Mouse (Mus musculus) forebrain, embryonic 13.5 days (tissue): Measurements from ENCODE around the gene Lrig1. TPM values are rescaled to one million over a fixed set of nuclear protein-coding genes. Genes with fewer than 3 reads are reported as not detected.

Experiments used
- ATAC-seq: fragments of 200-750 bp; cut with Nextera tagmentation; 2 replicates; pipeline ENCODE4 v1.8.0; 2017
- H3K27ac ChIP-seq: fragments of 300-500 bp; sonication (generic); 2 replicates; pipeline ENCODE4 v1.5.1; 2015; ENCODE audit warnings: inconsistent platforms, mild to moderate bottlenecking, moderate library complexity
- H3K27me3 ChIP-seq: fragments of 300-500 bp; sonication (generic); 2 replicates; pipeline ENCODE4 v1.6.1; 2015; ENCODE audit warnings: mild to moderate bottlenecking, inconsistent platforms
- H3K36me3 ChIP-seq: fragments of 300-500 bp; sonication (generic); 2 replicates; pipeline ENCODE4 v1.6.1; 2015; ENCODE audit warnings: mild to moderate bottlenecking, inconsistent platforms; ENCODE audit not compliant: poor library complexity, severe bottlenecking
- H3K4me1 ChIP-seq: fragments of 300-500 bp; sonication (generic); 2 replicates; pipeline ENCODE4 v1.6.1; 2015; ENCODE audit warnings: inconsistent platforms
- H3K4me2 ChIP-seq: fragments of 300-500 bp; sonication (generic); 2 replicates; pipeline ENCODE4 v1.6.1; 2015; ENCODE audit warnings: inconsistent platforms, mild to moderate bottlenecking, moderate library complexity
- H3K4me3 ChIP-seq: fragments of 300-500 bp; sonication (generic); 2 replicates; pipeline ENCODE4 v1.5.1; 2015; ENCODE audit warnings: mild to moderate bottlenecking, inconsistent platforms
- H3K9ac ChIP-seq: fragments of 300-500 bp; sonication (generic); 2 replicates; pipeline ENCODE4 v1.6.1; 2015; ENCODE audit warnings: mild to moderate bottlenecking, inconsistent platforms
- H3K9me3 ChIP-seq: fragments of 300-500 bp; sonication (generic); replicated peaks from 2 replicates; pipeline ENCODE4 v1.6.1; 2016; ENCODE audit warnings: inconsistent platforms
- WGBS: fragments of 180-500 bp; shearing (Covaris S2); methylation state at CpG from one replicate; pipeline ENCODE4 v1.1.7; 2015; 5-methylcytosine and 5-hydroxymethylcytosine counted together
- polyA plus RNA-seq: library from polyadenylated mRNA; unstranded; fragments of >200 nt; fragmentation: Nextera tagmentation; extraction: Ambion mirVana; gene quantifications from 2 replicates; pipeline ENCODE4 v1.2.1, GENCODE M21; 2015

Gene Lrig1
- polyA plus RNA-seq, 1 experiment from 2014 or later = 6.4 TPM

DNA sequence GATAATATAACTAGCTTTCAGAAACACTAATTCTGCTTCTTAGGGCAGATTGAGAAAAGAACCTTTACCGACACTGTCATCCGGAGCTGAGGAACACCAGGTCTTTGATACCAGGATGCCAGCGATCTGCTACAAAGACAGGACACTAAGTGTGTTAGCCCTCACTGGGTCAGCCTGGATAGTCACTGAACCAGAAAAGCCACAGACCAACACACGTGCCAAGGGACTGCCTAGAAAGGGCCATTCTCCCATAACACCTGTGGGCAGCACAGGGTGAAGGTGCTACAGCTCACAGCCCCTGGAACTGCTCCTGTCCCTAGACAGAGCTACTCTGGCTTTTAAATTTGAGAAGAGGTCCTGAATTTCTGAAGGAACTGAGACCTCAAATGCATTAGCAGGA, 32.8 kb downstream of the Lrig1 start:
- ATAC-seq = no peak
- Histone ChIP-seq H3K9ac (no peak overlapping the region), H3K4me2 (no peak overlapping the region), H3K27ac (0 out of 2 replicates have a peak overlapping the region, but pooled peaks have one; percentile 22), H3K27me3 (no peaks in the 10 kb centered on the region), H3K4me3 (no peak overlapping the region), H3K9me3 (no peaks in the 10 kb centered on the region), H3K36me3 (peaks cover 4% of the 10 kb centered on the region; the same call in 1 of the 2 replicates), H3K4me1 (peaks cover 64% of the 10 kb centered on the region)
- 59% methylated on average over 4 of the region's 4 CpGs for WGBS

DNA sequence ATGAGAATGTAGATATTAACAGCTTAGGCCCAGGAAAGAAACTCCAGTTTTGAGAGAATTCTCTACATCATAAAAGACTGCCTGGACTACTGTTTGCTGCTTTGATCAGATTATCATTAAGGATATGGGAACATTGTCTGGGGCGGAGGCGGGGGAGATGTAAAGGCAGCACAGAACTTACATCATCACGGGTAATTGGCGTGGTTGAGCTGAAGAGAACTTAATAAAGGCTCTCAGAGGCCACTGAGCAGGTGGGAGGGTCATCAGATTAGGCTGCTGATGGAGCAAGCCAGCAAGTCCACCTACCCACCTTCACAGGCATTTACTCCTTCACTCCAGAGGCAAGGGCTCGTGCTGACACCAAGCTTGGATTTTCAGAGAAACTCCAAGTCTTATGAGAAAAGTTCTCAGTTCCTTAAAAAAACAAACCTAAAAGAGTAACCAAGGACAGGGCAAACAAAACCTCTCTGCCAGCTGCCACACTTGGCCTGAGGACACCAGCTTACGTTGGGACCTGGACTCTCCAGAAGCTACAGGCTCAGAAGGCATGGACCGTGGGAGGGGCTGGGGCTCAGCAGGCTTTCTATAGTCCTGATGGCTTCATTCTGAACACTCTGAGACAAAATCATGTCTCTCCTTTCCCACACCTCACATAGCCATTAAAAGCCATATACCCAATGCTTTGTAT, 33.4 kb downstream of the Lrig1 start:
- H3K36me3 ChIP-seq = peaks cover 4% of the 10 kb centered on the region; the same call in 1 of the 2 replicates
- H3K27me3 ChIP-seq = no peaks in the 10 kb centered on the region
- peaks cover 63% of the 10 kb centered on the region for H3K4me1 ChIP-seq
- no peak overlapping the region for H3K4me3 ChIP-seq
- H3K27ac ChIP-seq = no peak overlapping the region
- ATAC-seq = no peak
- H3K9ac ChIP-seq = no peak overlapping the region
- no peak overlapping the region for H3K4me2 ChIP-seq
- H3K9me3 ChIP-seq = no peaks in the 10 kb centered on the region
- 37% methylated on average over 7 of the region's 7 CpGs for WGBS

GRCm38 (mm10) chr6:94665677-94666076, 34.3 kb downstream of the Lrig1 start:
- H3K27me3 ChIP-seq = no peaks in the 10 kb centered on the region
- WGBS = 72% methylated on average over 1 of the region's 1 CpGs

GRCm38 (mm10) chr6:94665248-94665647, 34.7 kb downstream of the Lrig1 start:
- Histone ChIP-seq H3K27me3 (no peaks in the 10 kb centered on the region), H3K9ac (no peak overlapping the region), H3K4me2 (no peak overlapping the region), H3K36me3 (peaks cover 4% of the 10 kb centered on the region; the same call in 1 of the 2 replicates), H3K4me1 (peaks cover 54% of the 10 kb centered on the region), H3K9me3 (no peaks in the 10 kb centered on the region), H3K4me3 (no peak overlapping the region), H3K27ac (no peak overlapping the region)
- 81% methylated on average over 7 of the region's 7 CpGs for WGBS
- no peak for ATAC-seq

More at GRCm38 (mm10) chr6:94665677-94666076, 34.3 kb downstream of the Lrig1 start:
- Histone ChIP-seq H3K27ac (no peak overlapping the region), H3K36me3 (peaks cover 4% of the 10 kb centered on the region; the same call in 1 of the 2 replicates), H3K9me3 (no peaks in the 10 kb centered on the region), H3K4me1 (peaks cover 55% of the 10 kb centered on the region), H3K4me2 (no peak overlapping the region), H3K4me3 (no peak overlapping the region), H3K9ac (no peak overlapping the region)
- no peak for ATAC-seq

- no peak for ATAC-seq
- Histone ChIP-seq H3K36me3 (peaks cover 7% of the 10 kb centered on the region; the same call in 1 of the 2 replicates), H3K27me3 (no peaks in the 10 kb centered on the region), H3K27ac (no peak overlapping the region), H3K9me3 (no peaks in the 10 kb centered on the region), H3K9ac (no peak overlapping the region), H3K4me1 (peaks cover 42% of the 10 kb centered on the region), H3K4me2 (no peak overlapping the region), H3K4me3 (no peak overlapping the region)
- 86% methylated on average over 6 of the region's 6 CpGs for WGBS
Measured at GRCm38 (mm10) chr6:94664000-94664399, 36.0 kb downstream of the Lrig1 start.

GRCm38 (mm10) chr6:94661923-94662322, 38.0 kb downstream of the Lrig1 start:
- H3K4me2 ChIP-seq = no peak overlapping the region
- no peaks in the 10 kb centered on the region for H3K9me3 ChIP-seq
- no peak overlapping the region for H3K4me3 ChIP-seq
- no peak overlapping the region for H3K27ac ChIP-seq
- WGBS = 84% methylated on average over 9 of the region's 9 CpGs
- no peak overlapping the region for H3K9ac ChIP-seq
- no peak for ATAC-seq
- H3K27me3 ChIP-seq = no peaks in the 10 kb centered on the region
- H3K36me3 ChIP-seq = peaks cover 7% of the 10 kb centered on the region; the same call in 1 of the 2 replicates
- peaks cover 34% of the 10 kb centered on the region for H3K4me1 ChIP-seq

- Histone ChIP-seq H3K9ac (no peak overlapping the region), H3K36me3 (peaks cover 7% of the 10 kb centered on the region; the same call in 1 of the 2 replicates), H3K4me1 (peaks cover 34% of the 10 kb centered on the region), H3K4me2 (no peak overlapping the region), H3K9me3 (no peaks in the 10 kb centered on the region), H3K27ac (no peak overlapping the region), H3K4me3 (no peak overlapping the region), H3K27me3 (no peaks in the 10 kb centered on the region)
- WGBS = 95% methylated on average over 8 of the region's 8 CpGs
- ATAC-seq = no peak
Measured at GRCm38 (mm10) chr6:94661321-94661720, 38.6 kb downstream of the Lrig1 start.

- no peak overlapping the region for H3K27ac ChIP-seq
- no peak overlapping the region for H3K9ac ChIP-seq
- peaks cover 30% of the 10 kb centered on the region for H3K4me1 ChIP-seq
- 69% methylated on average over 4 of the region's 4 CpGs for WGBS
- no peak overlapping the region for H3K4me3 ChIP-seq
- H3K36me3 ChIP-seq = peaks cover 7% of the 10 kb centered on the region; the same call in 1 of the 2 replicates
- no peak for ATAC-seq
- no peak overlapping the region for H3K4me2 ChIP-seq
- no peaks in the 10 kb centered on the region for H3K27me3 ChIP-seq
- no peaks in the 10 kb centered on the region for H3K9me3 ChIP-seq
Measured at GRCm38 (mm10) chr6:94659886-94660333, 40.0 kb downstream of the Lrig1 start.

GRCm38 (mm10) chr6:94658136-94658480, 41.9 kb downstream of the Lrig1 start:
- no peak overlapping the region for H3K27ac ChIP-seq
- H3K9me3 ChIP-seq = no peaks in the 10 kb centered on the region
- H3K4me3 ChIP-seq = no peak overlapping the region
- H3K4me2 ChIP-seq = no peak overlapping the region
- H3K4me1 ChIP-seq = peaks cover 41% of the 10 kb centered on the region
- no peaks in the 10 kb centered on the region for H3K27me3 ChIP-seq
- H3K36me3 ChIP-seq = peaks cover 5% of the 10 kb centered on the region; the same call in 1 of the 2 replicates
- H3K9ac ChIP-seq = no peak overlapping the region
- ATAC-seq = no peak
- WGBS = 68% methylated on average over 6 of the region's 6 CpGs

GRCm38 (mm10) chr6:94657204-94658135, 42.5 kb downstream of the Lrig1 start:
- Histone ChIP-seq H3K4me3 (no peak overlapping the region), H3K27me3 (no peaks in the 10 kb centered on the region), H3K36me3 (peaks cover 3% of the 10 kb centered on the region; the same call in 1 of the 2 replicates), H3K9me3 (no peaks in the 10 kb centered on the region), H3K4me1 (peaks cover 47% of the 10 kb centered on the region), H3K9ac (no peak overlapping the region), H3K27ac (no peak overlapping the region), H3K4me2 (no peak overlapping the region)
- no peak for ATAC-seq
- 82% methylated on average over 12 of the region's 12 CpGs for WGBS

DNA sequence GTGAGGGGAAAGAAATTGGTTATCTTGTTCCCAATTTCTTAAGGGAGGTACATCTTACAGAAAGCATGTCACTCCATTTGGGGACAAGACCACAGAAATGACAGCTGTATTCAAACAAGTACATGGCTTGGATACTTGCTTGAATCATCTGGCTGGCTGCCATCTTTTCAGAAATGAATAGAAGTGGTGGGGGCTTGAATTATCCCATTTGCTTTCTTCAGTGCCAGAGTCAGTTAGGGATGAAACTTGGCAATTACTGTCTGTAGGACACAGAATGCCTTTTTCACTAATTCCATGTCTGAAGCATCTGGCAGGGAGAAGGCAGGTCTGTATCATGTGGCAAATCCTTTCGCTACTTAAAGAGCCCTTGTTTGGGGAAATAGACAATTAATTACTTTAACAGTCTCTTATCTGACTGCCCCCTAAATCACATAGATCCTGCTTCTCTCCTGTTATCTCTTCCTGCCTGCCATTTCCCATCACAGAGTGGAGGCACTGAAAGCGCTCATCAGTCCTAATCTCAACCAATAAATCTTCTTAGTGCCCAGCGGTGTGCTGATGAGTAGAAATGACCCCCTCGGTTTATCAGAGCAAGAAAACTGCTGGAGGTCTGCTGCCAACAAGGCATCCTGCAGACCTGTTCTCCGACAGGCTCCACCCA, 44.0 kb downstream of the Lrig1 start:
- Histone ChIP-seq H3K36me3 (peaks cover 3% of the 10 kb centered on the region; the same call in 1 of the 2 replicates), H3K4me2 (no peak overlapping the region), H3K9ac (no peak overlapping the region), H3K4me3 (no peak overlapping the region), H3K27ac (peak overlapping the region; percentile 36; the same call in 1 of the 2 replicates), H3K4me1 (peaks cover 53% of the 10 kb centered on the region), H3K9me3 (no peaks in the 10 kb centered on the region), H3K27me3 (no peaks in the 10 kb centered on the region)
- peak; percentile 70; the same call in 1 of the 2 replicates for ATAC-seq
- 28% methylated on average over 5 of the region's 5 CpGs for WGBS
